Mouse (Mus musculus): ENCODE data around the gene Polr3c. TPM values are rescaled to one million over a fixed set of nuclear protein-coding genes. Genes with fewer than 3 reads are reported as not detected.
"Not testable (repeated sequence)": the region's sequence is repeated elsewhere in the genome, so short reads cannot be mapped to it uniquely, and the experiment has no call there.

Gene Polr3c
- total RNA-seq, 1 experiment from 2014 or later = 32.4 TPM

DNA sequence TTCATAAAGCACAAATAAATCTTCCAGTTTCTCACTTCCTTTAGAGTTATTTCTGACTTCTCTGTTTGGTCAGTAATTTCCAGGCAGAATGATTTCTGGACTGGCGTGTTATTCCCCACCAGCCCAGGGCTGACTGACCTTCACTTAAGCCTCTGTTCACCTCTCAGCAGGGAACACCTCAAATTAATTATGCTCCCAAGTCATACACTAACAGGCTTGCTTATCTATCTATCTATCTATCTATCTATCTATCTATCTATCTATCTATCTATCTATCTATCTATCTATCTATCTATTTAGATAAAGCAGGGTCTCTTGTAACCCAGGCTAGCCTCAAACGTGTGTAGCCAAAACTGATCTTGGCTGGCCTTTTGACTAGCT, 18.8 kb downstream of the Polr3c start:
- DNase-seq = no peak

DNA sequence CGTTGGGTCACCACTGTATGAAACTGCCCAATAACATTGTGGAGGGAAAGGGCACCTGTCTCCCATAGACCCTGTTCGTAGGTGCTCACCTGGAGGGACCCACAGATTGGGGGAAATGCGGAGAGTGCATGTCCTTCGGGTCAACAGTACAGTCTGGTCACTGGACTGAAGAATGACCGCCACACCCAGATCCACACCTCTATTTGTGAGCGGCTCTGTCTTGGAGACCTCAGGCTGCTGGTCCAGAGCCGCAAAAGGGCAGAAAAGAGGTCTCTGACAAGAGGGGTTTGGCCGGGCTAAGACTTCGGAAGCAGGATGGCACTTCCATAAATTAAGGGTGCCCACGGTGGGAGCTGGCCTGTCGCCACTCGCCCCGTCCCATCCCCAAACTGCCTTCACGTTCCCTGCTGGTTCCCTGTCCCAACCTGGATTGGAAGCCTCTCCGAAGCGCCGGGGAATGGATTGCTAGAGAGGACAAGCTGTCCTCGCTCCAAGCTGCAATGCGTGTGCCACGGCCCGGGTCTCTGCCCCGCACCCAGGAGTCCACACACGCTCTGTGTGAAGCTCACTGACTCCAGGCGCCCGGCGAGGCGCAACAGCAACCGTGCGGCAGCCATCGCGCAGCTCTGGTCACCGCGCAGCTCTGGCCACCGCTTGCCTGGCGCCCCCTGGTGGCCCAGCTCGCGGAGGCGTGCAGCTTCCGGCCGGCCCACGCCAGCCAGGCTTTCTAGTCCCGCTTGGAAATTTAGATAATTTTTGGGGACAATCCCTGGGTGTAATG, 19.3 kb downstream of the Polr3c start, which contains the start of gene Nudt17:
TSS of gene Nudt17 (minus strand) at position 660 of the 781 bp plus-strand sequence.
- DNase-seq = peak; percentile 89

DNA sequence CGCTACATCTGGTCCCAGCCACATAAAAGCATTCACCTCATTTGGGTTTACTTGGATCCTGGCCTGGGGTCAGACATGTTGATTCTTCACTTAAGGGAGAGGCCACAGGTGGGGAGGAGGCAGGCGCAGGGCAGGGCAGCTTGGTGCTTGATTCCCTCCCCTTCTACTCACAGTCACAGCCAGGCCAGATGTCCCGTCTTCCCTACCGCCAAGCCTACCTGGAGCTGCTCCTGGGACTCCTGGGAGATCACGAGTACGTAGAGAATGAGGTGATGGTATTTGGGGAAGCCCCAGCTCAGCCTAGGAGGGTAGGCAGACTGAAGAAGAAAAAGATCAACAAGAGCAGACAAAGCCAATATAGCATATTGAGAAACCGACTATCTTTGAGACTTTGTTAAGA, 20.4 kb downstream of the Polr3c start:
- DNase-seq = no peak

DNA sequence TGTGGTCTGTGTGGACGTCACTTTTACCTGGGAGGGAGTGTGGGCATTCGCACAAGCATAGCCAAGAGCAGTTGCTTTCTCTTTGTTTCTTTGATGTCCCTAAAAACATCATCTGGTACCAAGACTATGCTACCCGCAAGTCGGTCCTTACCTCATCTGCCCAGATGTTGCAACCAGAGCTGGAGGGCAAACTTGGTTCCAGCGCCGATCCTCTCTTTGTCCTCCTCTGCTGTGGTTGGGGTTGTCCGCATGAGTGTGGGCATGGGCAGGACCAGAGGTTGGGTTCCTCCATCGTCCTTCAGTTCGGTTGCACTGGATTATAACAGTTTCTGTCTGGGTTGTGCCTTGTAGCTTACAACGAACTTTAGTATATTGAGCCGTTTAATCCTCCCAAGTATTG, 21.2 kb downstream of the Polr3c start:
- DNase-seq = no peak

DNA sequence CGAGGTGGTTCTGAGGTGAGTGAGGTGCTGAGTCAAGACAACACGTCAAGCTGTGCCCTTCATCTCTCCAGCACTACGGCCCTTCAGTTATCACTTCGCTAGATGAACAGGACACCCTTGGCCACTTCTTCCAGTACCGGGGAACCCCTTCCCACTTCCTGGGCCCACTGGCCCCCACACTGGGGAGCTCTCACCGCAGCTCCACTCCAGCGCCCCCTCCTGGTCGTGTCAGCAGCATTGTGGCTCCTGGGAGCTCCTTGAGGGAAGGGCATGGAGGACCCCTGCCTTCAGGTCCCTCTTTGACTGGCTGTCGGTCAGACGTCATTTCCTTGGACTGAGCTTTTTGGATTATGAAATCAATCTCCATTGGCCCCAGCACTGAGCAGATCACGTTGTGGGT, 22.6 kb downstream of the Polr3c start:
- peak; percentile 36 for DNase-seq

DNA sequence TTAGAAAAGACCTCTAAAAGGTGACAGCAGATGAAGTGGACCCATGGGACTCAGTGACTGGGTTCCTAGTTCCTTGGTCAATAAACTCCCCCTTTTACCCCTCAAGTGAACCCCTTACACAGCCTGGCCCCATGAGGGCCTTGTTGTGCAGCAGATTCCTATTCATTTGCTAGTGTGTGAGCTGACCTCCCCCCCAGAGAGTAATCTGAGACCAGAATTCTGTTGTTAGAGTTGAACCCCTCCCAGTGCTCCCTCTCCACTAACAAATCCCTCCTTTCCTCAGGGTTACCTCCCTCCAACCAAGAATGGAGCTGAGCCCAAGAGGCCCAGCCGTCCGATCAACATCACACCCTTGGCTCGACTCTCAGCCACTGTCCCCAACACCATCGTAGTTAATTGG, 26.4 kb downstream of the Polr3c start:
- DNase-seq = no peak

DNA sequence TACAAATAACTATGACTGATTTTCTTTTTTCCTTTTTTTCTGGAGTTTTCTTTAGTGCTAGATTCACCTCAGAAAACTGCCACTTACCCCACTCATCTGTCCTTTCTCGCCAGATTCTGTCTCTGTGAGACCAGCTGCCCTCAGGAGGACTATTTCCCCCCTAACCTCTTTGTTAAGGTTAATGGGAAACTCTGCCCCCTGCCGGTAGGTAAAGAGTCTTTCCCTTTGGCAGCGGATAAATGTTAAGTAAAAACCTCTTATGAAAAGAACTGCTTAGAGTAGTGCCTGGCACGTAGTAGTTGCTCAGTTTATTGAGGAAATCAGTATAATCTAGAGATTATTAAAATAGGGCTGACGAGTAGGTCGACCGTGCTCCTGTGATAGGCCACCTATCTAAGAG, 27.1 kb downstream of the Polr3c start:
- DNase-seq = peak; percentile 33

DNA sequence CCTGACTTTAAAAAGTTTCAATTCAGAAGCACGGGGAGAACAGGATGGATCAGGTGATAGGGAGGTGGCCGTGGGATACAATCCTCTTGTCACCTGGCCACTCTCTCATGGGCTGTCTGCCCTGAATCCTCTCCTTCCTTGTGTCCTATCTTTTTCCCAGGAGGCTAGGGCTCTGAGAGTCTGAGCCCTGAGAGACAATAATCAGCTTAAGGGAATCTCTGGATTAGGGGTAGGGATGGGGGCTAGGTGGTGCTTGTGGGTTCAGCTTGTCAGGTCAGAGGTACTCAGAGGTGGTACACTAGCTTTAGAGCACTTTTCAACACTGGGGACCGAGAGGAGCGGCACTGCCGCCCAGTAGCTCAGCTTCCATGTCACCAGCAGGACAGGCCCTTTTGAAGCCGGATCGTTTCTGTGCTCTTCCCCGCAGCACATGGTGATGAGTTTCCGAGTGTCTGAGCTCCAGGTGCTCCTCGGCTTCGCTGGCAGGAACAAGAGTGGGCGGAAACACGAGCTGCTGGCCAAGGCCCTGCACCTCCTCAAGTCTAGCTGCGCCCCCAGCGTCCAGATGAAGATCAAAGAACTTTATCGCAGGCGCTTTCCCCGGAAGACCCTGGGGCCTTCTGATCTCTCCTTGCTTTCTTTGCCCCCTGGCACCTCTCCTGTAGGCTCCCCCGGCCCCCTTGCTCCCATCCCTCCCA, 28.3 kb downstream of the Polr3c start:
- no peak for DNase-seq

DNA sequence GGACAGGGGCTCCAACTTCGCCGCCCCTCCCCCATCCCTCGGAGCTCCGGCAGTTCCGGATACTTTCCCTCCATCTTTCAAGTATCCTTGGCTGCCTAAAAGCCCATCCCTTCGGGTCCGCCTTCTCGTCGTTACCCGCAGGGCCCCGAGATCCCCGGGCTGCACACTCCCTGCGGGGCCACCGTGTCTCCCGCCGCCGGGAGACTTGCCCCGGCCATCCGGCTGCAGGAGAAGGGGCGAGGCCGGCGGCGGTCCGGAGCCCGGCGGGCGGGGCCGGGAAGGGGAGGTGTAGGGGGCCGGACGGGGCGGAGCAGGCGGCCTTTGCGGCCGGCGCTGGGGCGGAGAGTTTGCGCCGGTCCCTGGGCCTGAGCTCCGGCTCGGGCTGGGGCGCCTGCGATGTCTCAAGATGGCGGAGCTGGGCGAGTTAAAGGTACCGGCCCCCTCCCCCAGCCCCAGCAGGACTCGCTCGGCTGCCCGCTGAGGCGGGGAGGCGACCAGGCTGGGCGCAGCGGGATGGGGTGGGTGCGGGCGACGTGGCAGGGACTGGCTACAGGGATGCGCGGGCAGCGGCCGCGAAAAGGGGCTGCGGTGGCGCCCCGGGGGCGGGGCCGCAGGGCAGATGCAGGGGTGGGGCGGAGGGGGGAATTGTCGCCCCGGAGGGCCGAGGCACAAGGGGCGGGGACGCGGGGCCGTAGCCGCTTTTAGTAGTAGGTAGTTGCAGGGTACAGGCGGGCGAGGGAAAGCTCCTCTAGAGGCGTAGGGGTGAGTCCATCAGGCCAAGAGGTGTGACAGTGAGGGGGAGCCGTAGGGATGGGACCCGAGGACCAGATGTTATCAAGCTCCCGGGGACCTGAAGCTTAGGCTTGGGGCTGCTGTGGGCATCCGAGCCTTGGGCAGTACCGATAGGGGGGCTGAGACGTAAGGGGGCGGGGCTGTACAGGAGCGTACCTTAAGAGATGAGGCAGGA, 30.4 kb downstream of the Polr3c start:
- DNase-seq = peak; percentile 95

DNA sequence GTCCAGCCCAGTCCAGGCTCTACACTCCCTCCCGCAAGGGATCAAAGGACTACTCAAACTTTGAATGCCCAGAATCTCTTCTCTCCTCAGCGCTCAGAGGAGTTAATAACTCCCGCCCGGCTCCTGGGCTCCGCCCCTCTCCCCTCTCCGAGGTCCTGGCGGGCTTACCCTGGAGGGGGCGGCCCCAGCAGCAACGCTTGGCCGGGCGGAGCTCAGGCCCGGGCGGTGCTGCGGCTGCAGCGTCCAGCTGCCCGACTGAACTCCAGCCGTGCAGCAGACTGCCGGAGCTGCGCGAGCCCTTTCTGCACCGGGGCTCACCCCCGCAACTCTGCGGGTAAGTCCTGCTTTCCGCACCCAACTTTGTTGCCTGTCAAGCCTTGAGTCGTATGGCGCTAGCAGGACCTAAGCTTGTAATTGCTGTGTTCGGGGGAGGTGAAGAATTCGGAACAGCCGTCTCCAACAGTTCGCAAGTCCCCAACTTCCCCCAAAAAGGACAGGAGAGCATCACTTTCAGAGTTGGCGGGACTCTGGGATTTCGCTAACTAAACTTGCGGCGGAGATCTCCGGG, 31.1 kb downstream of the Polr3c start, which contains the start of gene Pias3:
TSS of gene Pias3 (plus strand) at position 187 of the 568 bp plus-strand sequence.
- peak; percentile 89 for DNase-seq

DNA sequence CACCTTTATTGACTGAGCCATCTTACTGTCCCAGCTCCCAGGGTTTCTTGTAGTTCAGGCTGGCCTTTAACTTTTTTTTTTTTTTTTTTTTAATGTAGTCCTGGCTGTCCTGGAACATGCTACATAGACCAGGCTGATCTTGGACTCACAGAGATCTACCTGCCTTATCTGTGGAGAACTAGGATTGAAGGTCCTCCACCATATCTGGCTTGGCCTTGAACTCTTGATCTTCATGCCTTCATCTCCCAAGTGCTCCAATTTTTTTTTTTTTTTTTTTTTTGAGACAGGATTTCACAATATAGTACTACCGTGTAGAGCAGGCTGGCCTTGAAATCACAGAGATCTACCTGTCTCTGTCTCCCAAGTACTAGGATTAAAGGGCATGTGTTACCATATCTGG, 33.8 kb downstream of the Polr3c start:
- DNase-seq = no peak

DNA sequence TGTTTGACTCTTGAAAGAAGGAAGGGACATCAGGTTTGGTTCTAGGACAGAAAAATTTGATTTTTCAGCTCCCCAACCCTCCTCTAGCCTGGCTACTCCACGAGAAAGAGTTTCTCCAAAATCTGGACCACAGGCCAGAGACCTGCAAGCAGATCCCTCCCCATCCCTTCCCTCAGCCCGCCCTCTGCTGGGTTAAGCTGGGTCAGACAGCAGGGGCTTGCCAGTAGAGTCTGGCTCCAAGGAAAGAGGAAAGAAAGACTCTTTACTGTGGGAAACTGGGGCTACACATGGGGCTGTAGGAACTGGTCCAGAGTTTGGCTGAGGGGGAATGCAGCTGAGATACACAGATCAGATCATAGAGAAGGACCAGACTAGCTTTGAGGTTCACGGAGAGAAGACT, 34.9 kb downstream of the Polr3c start:
- DNase-seq = no peak

DNA sequence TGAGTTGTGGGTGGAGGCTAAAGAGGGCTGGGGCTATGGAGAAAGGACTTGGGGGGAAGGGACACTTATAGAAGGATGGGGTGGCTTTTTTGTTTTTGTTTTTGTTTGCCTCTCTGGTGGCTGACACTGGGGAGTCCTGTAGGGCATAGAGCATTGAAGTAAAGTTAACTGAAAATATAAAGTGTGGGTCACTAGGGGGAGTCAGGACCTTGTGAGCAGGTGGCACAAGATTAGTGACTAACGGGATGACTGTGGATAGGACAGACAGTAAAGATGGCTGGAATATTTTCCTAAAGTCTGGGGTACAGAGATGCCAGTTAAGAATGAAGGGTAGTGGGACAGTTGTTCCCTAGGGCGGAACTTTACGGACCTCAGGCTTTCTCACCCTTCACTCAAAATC, 37.1 kb downstream of the Polr3c start:
- DNase-seq = no peak

DNA sequence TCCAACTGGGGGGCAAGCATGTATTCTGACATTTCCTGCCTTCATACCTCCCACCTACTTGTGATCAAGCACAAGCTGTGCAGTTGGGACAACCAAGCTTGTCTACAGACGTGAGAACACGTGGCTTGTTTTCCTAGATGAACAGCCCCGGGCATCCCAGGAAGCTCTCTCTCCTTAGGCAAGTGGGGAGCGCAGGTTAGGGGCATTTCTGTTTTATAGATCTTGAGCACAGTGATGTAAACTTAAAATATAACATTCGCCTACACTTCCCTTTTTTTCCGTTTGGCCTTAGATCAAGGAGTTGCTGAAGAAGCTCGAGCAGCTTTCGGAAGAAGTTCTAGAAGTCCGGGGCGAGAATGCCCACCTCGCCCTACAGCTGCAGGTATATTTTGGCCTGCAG, 38.6 kb downstream of the Polr3c start:
- no peak for DNase-seq

DNA sequence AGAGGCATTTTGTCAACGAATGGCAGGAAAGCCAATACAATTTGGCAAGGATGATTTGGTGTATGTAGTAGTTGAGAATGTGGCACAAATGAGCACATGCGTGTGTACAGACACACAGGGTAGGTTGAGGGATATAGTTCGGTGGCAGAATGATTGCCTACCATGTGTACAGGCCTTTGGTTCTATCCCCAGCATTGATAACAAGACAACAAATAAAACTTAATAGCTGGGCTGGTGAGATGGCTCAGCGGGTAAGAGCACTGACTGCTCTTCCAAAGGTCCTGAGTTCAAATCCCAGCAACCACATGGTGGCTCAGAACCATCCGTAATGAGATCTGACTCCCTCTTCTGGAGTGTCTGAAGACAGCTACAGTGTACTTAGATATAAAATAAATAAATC, 41.4 kb downstream of the Polr3c start:
- DNase-seq = not testable (repeated sequence)

DNA sequence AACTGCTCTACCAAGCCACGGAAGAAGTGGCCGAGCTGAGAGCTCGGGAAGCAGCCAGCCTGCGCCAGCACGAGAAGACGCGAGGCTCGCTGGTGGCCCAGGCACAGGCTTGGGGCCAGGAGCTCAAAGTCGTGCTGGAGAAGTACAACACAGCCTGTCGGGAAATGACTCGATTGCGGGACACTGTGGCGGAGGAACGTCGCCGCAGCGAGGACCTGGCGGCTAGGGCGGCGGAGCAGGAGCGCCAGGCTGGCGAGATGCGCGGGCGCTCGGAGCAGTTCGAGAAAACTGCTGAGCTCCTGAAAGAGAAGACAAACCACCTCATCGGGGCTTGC, 42.6 kb downstream of the Polr3c start:
- DNase-seq = no peak

DNA sequence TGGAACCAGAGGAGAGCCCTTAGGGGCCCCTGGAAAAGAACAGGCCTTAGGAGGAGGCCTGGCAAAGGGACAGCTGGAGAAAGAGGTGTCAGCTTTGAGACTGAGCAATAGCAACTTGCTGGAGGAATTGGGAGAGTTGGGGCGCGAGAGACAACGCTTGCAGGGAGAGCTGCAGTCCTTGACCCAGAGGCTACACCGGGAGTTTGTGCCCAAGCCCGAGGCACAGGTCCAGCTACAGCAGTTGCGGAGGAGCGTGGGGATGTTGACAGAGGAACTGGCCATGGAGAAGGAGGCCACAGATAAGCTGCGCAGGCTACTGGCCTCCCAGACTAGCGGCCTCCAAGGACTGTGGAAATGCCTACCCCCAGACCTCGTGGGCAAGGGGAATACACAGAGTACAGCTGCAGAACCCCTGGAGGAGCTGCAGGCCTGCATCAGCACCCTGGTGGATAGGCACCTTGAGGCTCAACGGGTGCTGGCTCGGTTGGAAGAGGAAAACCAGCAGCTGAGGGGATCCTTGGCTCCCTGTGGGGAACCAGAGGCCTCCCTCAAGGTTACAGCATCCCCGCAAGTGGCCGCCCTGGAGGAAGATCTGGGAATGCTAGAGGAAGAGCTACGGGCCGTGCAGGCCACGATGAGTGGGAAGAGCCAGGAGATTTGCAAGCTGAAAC, 43.1 kb downstream of the Polr3c start:
- peak; percentile 39 for DNase-seq

DNA sequence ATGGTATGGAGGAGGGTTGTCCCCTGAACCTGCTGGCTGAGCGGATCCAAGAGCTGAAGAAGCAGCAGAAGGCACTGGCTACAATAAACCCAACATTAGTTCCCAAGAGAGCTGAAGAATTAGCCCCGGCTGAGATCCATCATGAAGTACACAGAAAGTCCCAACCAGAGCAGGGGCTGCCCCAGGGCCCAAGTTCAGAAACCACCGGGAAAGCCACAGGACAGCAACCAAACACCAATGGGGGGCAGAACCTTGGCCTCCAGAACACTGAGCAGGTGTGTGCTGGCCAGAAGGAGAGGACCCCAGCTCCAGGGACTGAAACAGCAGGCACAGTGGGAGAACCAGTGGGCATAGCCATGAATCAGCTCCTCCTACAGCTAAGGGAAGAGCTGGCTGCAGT, 43.9 kb downstream of the Polr3c start:
- DNase-seq = no peak

DNA sequence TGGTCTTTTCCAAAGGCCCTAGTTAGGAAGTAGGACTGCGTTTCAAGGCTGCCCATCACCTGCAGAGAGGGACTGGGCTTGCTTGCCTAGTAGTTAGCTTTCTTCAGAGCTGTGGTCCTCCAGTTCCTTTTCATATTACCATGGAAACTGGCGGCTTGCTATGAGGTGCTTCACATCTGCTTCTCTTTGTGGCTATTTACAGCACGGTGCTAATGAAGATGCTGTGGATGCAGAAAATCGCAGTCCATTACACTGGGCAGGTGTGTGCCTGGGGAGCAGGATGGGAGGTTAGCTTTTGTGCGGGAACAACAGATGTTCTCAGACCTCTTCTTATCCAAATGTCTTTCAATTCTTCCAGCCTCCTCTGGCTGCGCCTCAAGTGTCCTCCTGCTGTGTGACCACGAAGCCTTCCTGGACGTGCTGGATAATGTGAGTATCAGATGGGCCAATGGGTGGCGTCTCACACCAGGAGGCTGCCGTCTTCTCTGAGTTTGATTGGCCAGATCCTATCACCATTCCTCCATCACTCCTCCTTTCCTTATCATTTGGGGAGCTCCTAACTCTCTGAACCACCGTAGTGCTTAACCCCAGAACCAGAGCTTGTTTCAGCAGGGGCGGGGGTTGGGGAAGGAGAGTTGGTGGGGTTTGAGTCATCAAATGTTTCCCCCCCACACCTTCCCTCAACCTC, 47.0 kb downstream of the Polr3c start:
- no peak for DNase-seq

DNA sequence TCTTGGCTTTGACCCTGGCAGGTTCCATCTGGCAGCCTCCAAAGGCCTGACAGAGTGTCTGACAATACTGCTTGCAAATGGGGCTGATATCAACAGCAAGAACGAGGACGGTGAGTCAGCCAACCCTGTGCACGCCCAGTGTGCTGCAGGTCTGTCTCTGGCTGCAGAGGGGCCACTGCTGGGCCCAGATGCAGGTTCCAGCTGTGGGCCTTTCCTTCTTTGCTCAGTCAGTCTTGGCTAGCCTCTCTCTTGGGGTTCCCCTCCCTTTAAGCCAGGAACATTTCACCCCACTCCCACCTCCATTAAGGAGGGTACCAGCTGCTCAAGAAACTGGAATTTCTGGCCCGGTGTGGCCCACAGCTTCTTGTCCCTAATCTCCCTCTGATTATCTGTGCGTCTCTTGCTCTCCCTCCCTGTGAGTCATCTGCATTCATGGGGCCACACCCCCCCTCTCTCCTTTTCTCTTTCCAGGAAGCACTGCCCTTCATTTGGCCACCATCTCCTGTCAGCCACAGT, 48.2 kb downstream of the Polr3c start:
- DNase-seq = peak; percentile 55

DNA sequence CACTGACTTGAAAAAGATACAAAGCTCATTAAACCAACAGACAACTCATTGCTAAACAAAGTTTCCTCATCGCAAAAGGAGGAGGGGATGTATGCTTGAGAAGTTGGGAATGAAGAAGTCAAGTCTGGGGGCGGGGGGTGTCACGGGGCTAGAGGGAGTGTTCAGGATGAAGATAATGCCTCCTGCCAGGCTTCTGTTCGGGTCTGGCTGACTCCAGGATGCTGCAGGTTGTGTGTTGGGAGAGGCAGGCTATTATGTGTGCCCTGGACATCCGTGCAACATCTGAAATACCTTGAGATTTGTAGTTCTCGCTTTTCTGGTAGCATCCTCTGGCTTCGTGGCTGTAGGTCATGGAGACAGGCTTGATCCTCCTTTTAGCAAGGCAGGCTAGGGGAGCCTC, 49.0 kb downstream of the Polr3c start:
- DNase-seq = no peak
